In genomic region chr10:77621546-77621945, GRCm38 (mm10) we compare ENCODE assay signal across 8 mouse cellular contexts. TPM values are rescaled to one million over a fixed set of nuclear protein-coding genes. Genes with fewer than 3 reads are reported as not detected.
DNase-seq lines count a peak whose midpoint lies in the region; ATAC-seq and TF ChIP-seq lines count a peak whose summit lies in the region.

No protein-coding gene starts in this region.

- TF ChIP-seq POLR2A in bone marrow macrophage, adult 2 months (IDR thresholded peaks at IDR 0.05; ENCODE audit: borderline replicate concordance, low read depth, low read length) = no peak

- no peak for TF ChIP-seq EP300 in heart, postnatal 0 days (IDR thresholded peaks at IDR 0.05; ENCODE audit: low read depth)

- no peaks in the 10 kb centered on the region for H3K27me3 ChIP-seq in heart, postnatal 0 days (ENCODE audit: control insufficient read depth, insufficient read depth, low read length)
- no peaks in the 10 kb centered on the region for H3K27me3 ChIP-seq in hindbrain, embryonic 14.5 days (ENCODE audit: control insufficient read depth, insufficient read depth, low read length)
- no peaks in the 10 kb centered on the region for H3K27me3 ChIP-seq in midbrain, embryonic 13.5 days

- no peak for DNase-seq in heart, postnatal 0 days (ENCODE audit: low spot score)
- no peak for DNase-seq in heart, adult 18-20 months
- DNase-seq in hindbrain, embryonic 14.5 days (ENCODE audit: low spot score) = no peak
- DNase-seq in layer of hippocampus, adult 11-12 months (ENCODE audit: low spot score) = no peak
- no peak for DNase-seq in left cerebral cortex, adult 8-10 months (ENCODE audit: low spot score in 2 of 2)
- no peak for DNase-seq in thymus, postnatal 0 days (ENCODE audit: low spot score)

- peak overlapping the region; percentile 97 for H3K9ac ChIP-seq in heart, postnatal 0 days (replicated peaks; ENCODE audit: low read depth, low read length)
- peak overlapping the region; percentile 92 for H3K9ac ChIP-seq in hindbrain, embryonic 14.5 days
- peak overlapping the region; percentile 98 for H3K9ac ChIP-seq in midbrain, embryonic 13.5 days (replicated peaks)

- H3K4me2 ChIP-seq in heart, postnatal 0 days (ENCODE audit: low read depth, low read length) = peak overlapping the region; percentile 77
- peak overlapping the region; percentile 68 for H3K4me2 ChIP-seq in hindbrain, embryonic 14.5 days (replicated peaks)
- peak overlapping the region; percentile 82 for H3K4me2 ChIP-seq in midbrain, embryonic 13.5 days (replicated peaks)

- H3K9me3 ChIP-seq in heart, postnatal 0 days (replicated peaks; ENCODE audit: control insufficient read depth, low read length) = no peaks in the 10 kb centered on the region
- H3K9me3 ChIP-seq in hindbrain, embryonic 14.5 days (ENCODE audit: control insufficient read depth, low read length) = no peaks in the 10 kb centered on the region
- H3K9me3 ChIP-seq in midbrain, embryonic 13.5 days = no peaks in the 10 kb centered on the region

- H3K36me3 ChIP-seq in heart, postnatal 0 days (replicated peaks; ENCODE audit: control insufficient read depth, insufficient read depth, low read length) = peaks cover 22% of the 10 kb centered on the region
- H3K36me3 ChIP-seq in hindbrain, embryonic 14.5 days (replicated peaks; ENCODE audit: control insufficient read depth, insufficient read depth) = peaks cover 35% of the 10 kb centered on the region
- peaks cover 27% of the 10 kb centered on the region for H3K36me3 ChIP-seq in midbrain, embryonic 13.5 days

- peak overlapping the region; percentile 93 for H3K4me3 ChIP-seq in heart, postnatal 0 days (ENCODE audit: low read depth, low read length)
- peak overlapping the region; percentile 90 for H3K4me3 ChIP-seq in bone marrow macrophage, adult 2 months (ENCODE audit: insufficient read depth, low read length)
- H3K4me3 ChIP-seq in hindbrain, embryonic 14.5 days (replicated peaks; ENCODE audit: low read length) = peak overlapping the region; percentile 92
- peak overlapping the region; percentile 97 for H3K4me3 ChIP-seq in midbrain, embryonic 13.5 days (replicated peaks)

- no peak for TF ChIP-seq CTCF in heart, postnatal 0 days (IDR thresholded peaks at IDR 0.05; ENCODE audit: low read depth)
- no peak for TF ChIP-seq CTCF in bone marrow macrophage, adult 2 months (IDR thresholded peaks at IDR 0.05; ENCODE audit: low read depth, low read length)

- peak overlapping the region; percentile 94 for H3K27ac ChIP-seq in heart, postnatal 0 days (ENCODE audit: low read depth)
- peak overlapping the region; percentile 95 for H3K27ac ChIP-seq in bone marrow macrophage, adult 2 months (ENCODE audit: insufficient read depth, low read depth, low read length)
- peak overlapping the region; percentile 90 for H3K27ac ChIP-seq in hindbrain, embryonic 14.5 days
- H3K27ac ChIP-seq in midbrain, embryonic 13.5 days = peak overlapping the region; percentile 89

- 72% methylated on average over 8 of the region's 8 CpGs for WGBS in heart, postnatal 0 days
- 77% methylated on average over 8 of the region's 8 CpGs for WGBS in hindbrain, embryonic 14.5 days
- 77% methylated on average over 8 of the region's 8 CpGs for WGBS in midbrain, embryonic 13.5 days

- no peak for ATAC-seq in heart, postnatal 0 days (ENCODE audit: insufficient read depth, low read depth)
- ATAC-seq in hindbrain, embryonic 14.5 days (ENCODE audit: low FRiP score) = no peak
- no peak for ATAC-seq in midbrain, embryonic 13.5 days

- H3K4me1 ChIP-seq in heart, postnatal 0 days (ENCODE audit: control insufficient read depth, insufficient read depth) = peaks cover 32% of the 10 kb centered on the region
- peaks cover 46% of the 10 kb centered on the region for H3K4me1 ChIP-seq in bone marrow macrophage, adult 2 months (ENCODE audit: control insufficient read depth, insufficient read depth, low read length)
- H3K4me1 ChIP-seq in hindbrain, embryonic 14.5 days (replicated peaks; ENCODE audit: control insufficient read depth, insufficient read depth, low read length) = peaks cover 16% of the 10 kb centered on the region
- H3K4me1 ChIP-seq in midbrain, embryonic 13.5 days (replicated peaks) = peaks cover 40% of the 10 kb centered on the region

RNA-seq across cellular contexts. Expression of gene Ube2g2, which starts 0.5 kb away (rescaled TPM):
- total RNA-seq in heart, postnatal 0 days (2014; rRNA removed; ENCODE audit: low replicate concordance) = 54.1 and 56.4 TPM in 2 replicates
- polyA plus RNA-seq in heart, postnatal 0 days (2015; fragmentation: Nextera tagmentation; extraction: Ambion mirVana) = 69.7 and 71.8 TPM in 2 replicates
- total RNA-seq in heart, adult 18-20 months (2021) = 10 to 100 TPM; 80.9 to 82.8 TPM
- 57.9 and 61.2 TPM in 2 replicates for polyA plus RNA-seq in bone marrow macrophage, adult 2 months (2012; ENCODE audit: insufficient read depth, insufficient read length, missing spikeins)
- polyA plus RNA-seq in hindbrain, embryonic 14.5 days (2014; fragmentation: Nextera tagmentation; extraction: Ambion mirVana) = 54.1 and 54.7 TPM in 2 replicates
- polyA plus RNA-seq in midbrain, embryonic 13.5 days (2015; fragmentation: Nextera tagmentation; extraction: Ambion mirVana) = 89.8 and 95.5 TPM in 2 replicates
- total RNA-seq in left cerebral cortex, adult 8-10 months (2022) = 10 to 100 TPM; 44.8 to 51.1 (median 49.0) TPM
- 67.9 and 69.8 TPM in 2 replicates for polyA plus RNA-seq in thymus, postnatal 0 days (2015; fragmentation: Nextera tagmentation; extraction: Ambion mirVana)

RNA-seq across cellular contexts. Expression of gene Gm49325, which starts 15.5 kb away (rescaled TPM):
- not detected in 2 replicates for total RNA-seq in heart, postnatal 0 days (2014; rRNA removed; ENCODE audit: low replicate concordance)
- polyA plus RNA-seq in heart, postnatal 0 days (2015; fragmentation: Nextera tagmentation; extraction: Ambion mirVana) = 6.8 and 13.7 TPM in 2 replicates
- total RNA-seq in heart, adult 18-20 months (2021) = 10 to 100 TPM; 15.5 to 15.7 TPM
- 40.9 and 41.8 TPM in 2 replicates for polyA plus RNA-seq in bone marrow macrophage, adult 2 months (2012; ENCODE audit: insufficient read depth, insufficient read length, missing spikeins)
- 3.8 and 5.1 TPM in 2 replicates for polyA plus RNA-seq in hindbrain, embryonic 14.5 days (2014; fragmentation: Nextera tagmentation; extraction: Ambion mirVana)
- polyA plus RNA-seq in midbrain, embryonic 13.5 days (2015; fragmentation: Nextera tagmentation; extraction: Ambion mirVana) = 2.5 TPM in 1 of 2 replicates, not detected in the other
- 10 to 100 TPM; 17.1 to 31.9 (median 23.8) TPM for total RNA-seq in left cerebral cortex, adult 8-10 months (2022)
- polyA plus RNA-seq in thymus, postnatal 0 days (2015; fragmentation: Nextera tagmentation; extraction: Ambion mirVana) = 9.2 and 23.4 TPM in 2 replicates

RNA-seq across cellular contexts. Expression of gene Sumo3, which starts 15.6 kb away (rescaled TPM):
- total RNA-seq in heart, postnatal 0 days (2014; rRNA removed; ENCODE audit: low replicate concordance) = 112 and 128 TPM in 2 replicates
- polyA plus RNA-seq in heart, postnatal 0 days (2015; fragmentation: Nextera tagmentation; extraction: Ambion mirVana) = 121 and 128 TPM in 2 replicates
- total RNA-seq in heart, adult 18-20 months (2021) = 10 to 100 TPM; 81.7 to 82.3 TPM
- polyA plus RNA-seq in bone marrow macrophage, adult 2 months (2012; ENCODE audit: insufficient read depth, insufficient read length, missing spikeins) = 165 and 203 TPM in 2 replicates
- 235 and 260 TPM in 2 replicates for polyA plus RNA-seq in hindbrain, embryonic 14.5 days (2014; fragmentation: Nextera tagmentation; extraction: Ambion mirVana)
- polyA plus RNA-seq in midbrain, embryonic 13.5 days (2015; fragmentation: Nextera tagmentation; extraction: Ambion mirVana) = 302 and 320 TPM in 2 replicates
- 100 to 1,000 TPM; 172 to 216 (median 192) TPM for total RNA-seq in left cerebral cortex, adult 8-10 months (2022)
- polyA plus RNA-seq in thymus, postnatal 0 days (2015; fragmentation: Nextera tagmentation; extraction: Ambion mirVana) = 251 and 259 TPM in 2 replicates

RNA-seq across cellular contexts. Expression of gene Pttg1ip, which starts 40.0 kb away (rescaled TPM):
- total RNA-seq in heart, postnatal 0 days (2014; rRNA removed; ENCODE audit: low replicate concordance) = 117 and 163 TPM in 2 replicates
- polyA plus RNA-seq in heart, postnatal 0 days (2015; fragmentation: Nextera tagmentation; extraction: Ambion mirVana) = 117 and 119 TPM in 2 replicates
- total RNA-seq in heart, adult 18-20 months (2021) = 100 to 1,000 TPM; 132 to 150 TPM
- polyA plus RNA-seq in bone marrow macrophage, adult 2 months (2012; ENCODE audit: insufficient read depth, insufficient read length, missing spikeins) = 98.5 and 102 TPM in 2 replicates
- polyA plus RNA-seq in hindbrain, embryonic 14.5 days (2014; fragmentation: Nextera tagmentation; extraction: Ambion mirVana) = 79.9 and 80.2 TPM in 2 replicates
- polyA plus RNA-seq in midbrain, embryonic 13.5 days (2015; fragmentation: Nextera tagmentation; extraction: Ambion mirVana) = 57.5 and 59.0 TPM in 2 replicates
- total RNA-seq in left cerebral cortex, adult 8-10 months (2022) = 10 to 100 TPM; 80.9 to 92.5 (median 89.4) TPM
- 79.8 and 85.6 TPM in 2 replicates for polyA plus RNA-seq in thymus, postnatal 0 days (2015; fragmentation: Nextera tagmentation; extraction: Ambion mirVana)
